In genomic region chr5:52191180-52191468, GRCm38 (mm10) we compare ENCODE assay signal across 8 mouse cellular contexts. TPM values are rescaled to one million over a fixed set of nuclear protein-coding genes. Genes with fewer than 3 reads are reported as not detected.
DNase-seq lines count a peak whose midpoint lies in the region; ATAC-seq lines count a peak whose summit lies in the region.

No protein-coding gene starts in this region.

- H3K36me3 ChIP-seq in forebrain, embryonic 14.5 days (ENCODE audit: control insufficient read depth, insufficient read depth, low read length): no peaks in the 10 kb centered on the region
- no peaks in the 10 kb centered on the region for H3K36me3 ChIP-seq in liver, embryonic 12.5 days

- H3K27me3 ChIP-seq in forebrain, embryonic 14.5 days (replicated peaks; ENCODE audit: control insufficient read depth, insufficient read depth, low read length): no peaks in the 10 kb centered on the region
- H3K27me3 ChIP-seq in liver, embryonic 12.5 days (replicated peaks): no peaks in the 10 kb centered on the region

- ATAC-seq in forebrain, embryonic 14.5 days: no peak
- peak; percentile 30 for ATAC-seq in liver, embryonic 12.5 days
- ATAC-seq in inflammation-experienced regulatory T-cells, adult 6 months: no peak

- DNase-seq in kidney, adult 9 months: peak; percentile 10
- DNase-seq in kidney, postnatal 14 days: no peak
- peak; percentile 37 for DNase-seq in adipocyte (ENCODE audit: low spot score)
- DNase-seq in forebrain, embryonic 14.5 days (ENCODE audit: low spot score): no peak
- DNase-seq in urinary bladder, postnatal 4 days (ENCODE audit: low spot score in 2 of 2): no peak
- DNase-seq in layer of hippocampus, postnatal 14 days (ENCODE audit: low spot score in 2 of 2): no peak

- peaks cover 9% of the 10 kb centered on the region for H3K4me1 ChIP-seq in forebrain, embryonic 14.5 days (ENCODE audit: control insufficient read depth, insufficient read depth, low read length)
- peaks cover 41% of the 10 kb centered on the region for H3K4me1 ChIP-seq in liver, embryonic 12.5 days

- H3K9ac ChIP-seq in forebrain, embryonic 14.5 days (ENCODE audit: low read length): peak overlapping the region; percentile 29; the same call in 1 of the 2 replicates
- H3K9ac ChIP-seq in liver, embryonic 12.5 days: peak overlapping the region; percentile 98

- H3K9me3 ChIP-seq in forebrain, embryonic 14.5 days (replicated peaks; ENCODE audit: control insufficient read depth, low read length): no peaks in the 10 kb centered on the region
- H3K9me3 ChIP-seq in liver, embryonic 12.5 days (replicated peaks): no peaks in the 10 kb centered on the region

- no peak overlapping the region for H3K27ac ChIP-seq in forebrain, embryonic 14.5 days (ENCODE audit: low read depth, low read length)
- H3K27ac ChIP-seq in liver, embryonic 12.5 days: peak overlapping the region; percentile 82

- peak overlapping the region; percentile 68 for H3K4me2 ChIP-seq in forebrain, embryonic 14.5 days (ENCODE audit: low read length)
- H3K4me2 ChIP-seq in liver, embryonic 12.5 days: peak overlapping the region; percentile 81

- peak overlapping the region; percentile 97; the same call in 1 of the 2 replicates for H3K4me3 ChIP-seq in forebrain, embryonic 14.5 days (ENCODE audit: low read depth, low read length)
- H3K4me3 ChIP-seq in liver, embryonic 12.5 days: peak overlapping the region; percentile 98

- 50% methylated on average over 1 of the region's 1 CpGs for WGBS in forebrain, embryonic 14.5 days
- 31% methylated on average over 1 of the region's 1 CpGs for WGBS in liver, embryonic 12.5 days (ENCODE audit: insufficient replicate concordance)

RNA-seq across cellular contexts. Expression of gene Dhx15, which starts 0.8 kb away (rescaled TPM):
- polyA plus RNA-seq in forebrain, embryonic 14.5 days (2014; fragmentation: Nextera tagmentation; extraction: Ambion mirVana): 87.4 and 90.9 TPM in 2 replicates
- polyA plus RNA-seq in liver, embryonic 12.5 days (2016; fragmentation: Nextera tagmentation; extraction: Ambion mirVana): 114 and 118 TPM in 2 replicates
- polyA plus RNA-seq in inflammation-experienced regulatory T-cells, adult 6 months (2017; shearing (Covaris generic)): 100 to 1,000 TPM in 1 of 3 experiments, 10 to 100 TPM in 2; 96.8 to 117 (median 97.1) TPM
- 10 to 100 TPM; 89.7 to 94.5 TPM for total RNA-seq in layer of hippocampus, postnatal 14 days (2021)

Comparison
In these comparisons a context has a peak if more than half of its experiments do, and no peak if none do; other contexts are left out.
1. DNase-seq: peak in kidney, adult 9 months (single experiment) and adipocyte (single experiment); none in kidney, postnatal 14 days (single experiment), forebrain, embryonic 14.5 days (single experiment), urinary bladder, postnatal 4 days (0 of 2) and layer of hippocampus, postnatal 14 days (0 of 2).